Comparison of ENCODE assay signal across 10 mouse cellular contexts in the genomic region with DNA sequence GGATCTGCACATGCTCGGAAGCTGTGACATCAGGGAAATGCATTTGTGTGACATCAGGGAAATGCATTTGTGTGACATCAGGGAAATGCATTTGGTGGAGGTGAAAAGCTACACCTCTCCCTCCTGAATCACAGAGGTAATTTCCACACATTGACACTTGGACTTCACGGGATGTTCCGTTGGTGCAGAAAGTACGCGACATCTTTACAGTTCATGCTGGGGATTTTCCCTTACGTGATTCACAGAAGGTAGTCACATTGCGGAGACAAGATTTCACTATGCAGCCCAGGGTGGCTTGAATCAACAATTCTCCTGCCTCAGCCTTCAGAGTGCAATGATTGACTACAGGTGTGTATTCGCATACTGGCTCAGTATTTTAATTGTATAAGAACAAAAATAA.
"Had no signal": no experiment of that assay in that cellular context is flagged by ENCODE, and none has a peak within 500 bp of the region (broad histone marks: within the 10 kb centered on the region; RNA-seq: fewer than 3 reads in every experiment).

No protein-coding gene starts in this region.

- DNase-seq: lung, adult 18-20 months; lung, embryonic 14.5 days; lung, postnatal 10 days; lung, postnatal 4 days; midbrain, embryonic 14.5 days; retina, postnatal 1 day; right cerebral cortex, adult 18-20 months; thymus, adult 2 months; thymus, postnatal 25 days; thymus, postnatal 4 days had no signal
